Mouse (Mus musculus): ENCODE measurements around the gene Rnf121.
"Not testable (repeated sequence)": the region's sequence is repeated elsewhere in the genome, so short reads cannot be mapped to it uniquely, and the experiment has no call there.

Rnf121 gene

GRCm38 (mm10) chr7:102048524-102048923 lies 16.7 kb downstream of the Rnf121 start:
- not testable (repeated sequence) for H3K4me3 ChIP-seq (replicated peaks; ENCODE audit: low read length); H3K4me1 ChIP-seq (replicated peaks; ENCODE audit: low read depth, low read length); H3K9me3 ChIP-seq (ENCODE audit: low read length); H3K27me3 ChIP-seq (ENCODE audit: insufficient read depth, low read length)
- H3K36me3 ChIP-seq (ENCODE audit: insufficient read depth, low read length): peaks cover 31% of the 10 kb centered on the region
- TF ChIP-seq CTCF (conservative IDR thresholded peaks at IDR 0.05; ENCODE audit: low read length): peak; percentile 23; the same call in 1 of the 2 replicates

- no peaks in the 10 kb centered on the region for H3K4me1 ChIP-seq (replicated peaks; ENCODE audit: low read depth, low read length)
- no peaks in the 10 kb centered on the region for H3K9me3 ChIP-seq (ENCODE audit: low read length)
- TF ChIP-seq NANOG (IDR thresholded peaks at IDR 0.05; ENCODE audit: borderline replicate concordance, low read length) (no peak), POU5F1 (IDR thresholded peaks at IDR 0.05; ENCODE audit: borderline replicate concordance, low read length) (no peak), CTCF (conservative IDR thresholded peaks at IDR 0.05; ENCODE audit: low read length) (no peak)
- H3K4me3 ChIP-seq (replicated peaks; ENCODE audit: low read length): no peak overlapping the region
- peaks cover 64% of the 10 kb centered on the region for H3K36me3 ChIP-seq (ENCODE audit: insufficient read depth, low read length)
- H3K27me3 ChIP-seq (ENCODE audit: insufficient read depth, low read length): no peaks in the 10 kb centered on the region
Measured at GRCm38 (mm10) chr7:102042314-102042713, 23.0 kb downstream of the Rnf121 start.

DNA sequence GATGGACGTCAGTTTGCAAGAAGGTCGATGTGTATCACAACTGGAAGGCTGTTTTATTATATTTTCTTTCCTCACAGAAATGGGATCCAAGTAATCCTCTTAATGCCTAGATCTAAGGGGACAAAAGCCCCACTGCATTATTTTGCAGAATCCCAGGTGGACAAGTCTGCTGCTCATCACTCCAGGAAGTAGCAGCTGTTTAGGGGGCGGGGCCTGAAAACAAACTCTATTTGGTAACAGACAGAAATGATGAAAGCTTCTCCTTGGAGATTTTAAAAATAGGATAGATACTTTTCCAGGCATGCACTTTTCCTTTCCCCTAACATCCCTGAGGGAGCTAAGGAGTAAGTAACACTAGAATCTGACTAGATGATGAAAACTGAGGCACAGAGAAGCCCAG lies 28.0 kb downstream of the Rnf121 start:
- TF ChIP-seq POU5F1 (IDR thresholded peaks at IDR 0.05; ENCODE audit: borderline replicate concordance, low read length): no peak
- no peaks in the 10 kb centered on the region for H3K9me3 ChIP-seq (ENCODE audit: low read length)
- H3K27me3 ChIP-seq (ENCODE audit: insufficient read depth, low read length): no peaks in the 10 kb centered on the region
- H3K4me1 ChIP-seq (replicated peaks; ENCODE audit: low read depth, low read length): no peaks in the 10 kb centered on the region
- no peak overlapping the region for H3K4me3 ChIP-seq (replicated peaks; ENCODE audit: low read length)
- peaks cover 96% of the 10 kb centered on the region for H3K36me3 ChIP-seq (ENCODE audit: insufficient read depth, low read length)

DNA sequence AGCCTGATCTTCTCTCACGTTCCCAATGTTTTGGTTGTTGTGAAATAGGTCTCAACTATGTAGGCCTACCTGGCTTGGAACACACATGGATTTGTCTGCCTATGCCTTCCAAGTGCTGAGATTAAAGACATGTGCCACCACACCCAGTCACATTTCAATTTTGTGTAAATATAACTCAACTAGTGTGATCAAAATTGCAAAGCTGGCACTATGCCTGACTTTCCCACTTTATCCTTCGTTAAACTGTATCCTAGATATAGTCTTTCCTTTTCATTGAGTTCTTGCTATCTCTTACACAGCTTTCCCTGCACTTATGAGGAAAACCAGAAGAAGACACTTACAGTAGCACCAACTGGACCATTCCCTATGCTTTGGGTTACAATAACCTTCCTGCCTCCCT lies 29.7 kb downstream of the Rnf121 start:
- no peak overlapping the region for H3K4me3 ChIP-seq (replicated peaks; ENCODE audit: low read length)
- H3K4me1 ChIP-seq (replicated peaks; ENCODE audit: low read depth, low read length): no peaks in the 10 kb centered on the region
- peaks cover 99% of the 10 kb centered on the region for H3K36me3 ChIP-seq (ENCODE audit: insufficient read depth, low read length)
- no peaks in the 10 kb centered on the region for H3K27me3 ChIP-seq (ENCODE audit: insufficient read depth, low read length)
- TF ChIP-seq POU5F1 (IDR thresholded peaks at IDR 0.05; ENCODE audit: borderline replicate concordance, low read length): no peak
- TF ChIP-seq NANOG (IDR thresholded peaks at IDR 0.05; ENCODE audit: borderline replicate concordance, low read length): no peak
- no peak for TF ChIP-seq CTCF (conservative IDR thresholded peaks at IDR 0.05; ENCODE audit: low read length)
- H3K9me3 ChIP-seq (ENCODE audit: low read length): no peaks in the 10 kb centered on the region

DNA sequence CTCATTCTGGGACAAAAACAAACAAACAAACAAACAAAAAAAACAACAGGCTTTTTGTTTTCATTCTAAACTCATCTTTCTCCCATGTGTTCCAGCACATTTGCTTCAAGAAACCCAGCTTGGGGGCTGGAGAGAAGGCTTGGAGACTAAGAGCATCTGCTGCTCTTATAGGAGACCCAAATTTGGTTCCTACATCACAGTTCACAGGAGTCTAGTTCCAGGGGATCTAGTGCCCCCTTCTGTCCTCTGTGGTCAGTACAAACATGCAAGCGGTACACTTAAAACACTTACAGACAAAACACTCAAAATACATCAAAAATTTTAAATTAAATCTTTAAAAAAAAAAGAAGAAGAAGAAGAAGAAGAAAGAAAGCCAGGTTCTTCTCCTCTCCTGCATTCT lies 30.4 kb downstream of the Rnf121 start:
- no peak overlapping the region for H3K4me3 ChIP-seq (replicated peaks; ENCODE audit: low read length)
- no peaks in the 10 kb centered on the region for H3K27me3 ChIP-seq (ENCODE audit: insufficient read depth, low read length)
- H3K9me3 ChIP-seq (ENCODE audit: low read length): no peaks in the 10 kb centered on the region
- TF ChIP-seq POU5F1 (IDR thresholded peaks at IDR 0.05; ENCODE audit: borderline replicate concordance, low read length): no peak
- TF ChIP-seq CTCF (conservative IDR thresholded peaks at IDR 0.05; ENCODE audit: low read length): peak; percentile 29
- peaks cover 99% of the 10 kb centered on the region for H3K36me3 ChIP-seq (ENCODE audit: insufficient read depth, low read length)
- no peaks in the 10 kb centered on the region for H3K4me1 ChIP-seq (replicated peaks; ENCODE audit: low read depth, low read length)

GRCm38 (mm10) chr7:102025187-102026119 lies 39.8 kb downstream of the Rnf121 start:
- Histone ChIP-seq H3K4me1 (replicated peaks; ENCODE audit: low read depth, low read length) (peaks cover 46% of the 10 kb centered on the region), H3K4me3 (replicated peaks; ENCODE audit: low read length) (no peak overlapping the region)
- TF ChIP-seq NANOG (IDR thresholded peaks at IDR 0.05; ENCODE audit: borderline replicate concordance, low read length) (no peak), POU5F1 (IDR thresholded peaks at IDR 0.05; ENCODE audit: borderline replicate concordance, low read length) (no peak), CTCF (conservative IDR thresholded peaks at IDR 0.05; ENCODE audit: low read length) (no peak)

DNA sequence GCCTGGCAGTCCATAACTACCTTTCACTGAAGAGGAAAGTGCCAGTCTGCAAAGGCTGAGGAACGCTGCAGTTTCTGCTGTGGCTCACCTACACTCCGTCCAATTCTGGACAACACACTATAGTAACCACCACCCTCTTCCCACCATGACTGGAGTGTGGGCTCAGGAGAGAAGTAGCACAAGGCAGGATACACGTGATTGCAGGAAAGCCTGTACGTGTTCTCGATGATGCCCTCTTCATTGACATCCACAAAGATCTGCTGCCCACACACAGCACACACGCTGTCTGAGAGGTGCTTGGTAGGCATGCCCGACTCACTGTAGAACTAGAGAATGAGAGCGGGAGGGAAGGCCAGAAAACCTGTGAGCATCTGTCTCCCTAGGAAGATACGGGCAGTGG lies 41.4 kb downstream of the Rnf121 start:
- TF ChIP-seq CTCF (conservative IDR thresholded peaks at IDR 0.05; ENCODE audit: low read length): no peak
- H3K36me3 ChIP-seq (ENCODE audit: insufficient read depth, low read length): peaks cover 92% of the 10 kb centered on the region

More at GRCm38 (mm10) chr7:102025187-102026119, 39.8 kb downstream of the Rnf121 start:
- H3K9me3 ChIP-seq (ENCODE audit: low read length): no peaks in the 10 kb centered on the region
- peaks cover 88% of the 10 kb centered on the region for H3K36me3 ChIP-seq (ENCODE audit: insufficient read depth, low read length)
- H3K27me3 ChIP-seq (ENCODE audit: insufficient read depth, low read length): no peaks in the 10 kb centered on the region

DNA sequence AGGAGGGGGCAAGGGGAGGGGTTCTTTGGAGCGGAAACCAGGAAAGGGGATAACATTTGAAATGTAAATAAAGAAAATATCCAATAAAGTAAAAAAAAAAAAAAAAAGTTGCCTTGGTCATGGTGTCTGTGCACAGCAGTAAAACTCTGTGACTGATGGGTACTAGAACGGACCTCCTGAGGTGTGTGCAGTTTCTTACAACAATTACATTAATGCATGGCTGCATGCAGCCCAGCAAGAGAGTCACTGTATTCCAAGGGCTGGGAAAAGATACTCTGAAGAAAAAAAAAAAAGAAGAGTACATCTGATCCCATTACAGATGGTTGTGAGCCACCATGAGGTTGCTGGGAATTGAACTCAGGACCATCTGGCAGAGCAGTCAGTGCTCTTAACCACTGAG lies 44.3 kb downstream of the Rnf121 start:
- H3K27me3 ChIP-seq (ENCODE audit: insufficient read depth, low read length); H3K4me3 ChIP-seq (replicated peaks; ENCODE audit: low read length); H3K9me3 ChIP-seq (ENCODE audit: low read length): not testable (repeated sequence)
- H3K36me3 ChIP-seq (ENCODE audit: insufficient read depth, low read length): peaks cover 96% of the 10 kb centered on the region
- H3K4me1 ChIP-seq (replicated peaks; ENCODE audit: low read depth, low read length): peaks cover 49% of the 10 kb centered on the region

More for the DNA sequence above, 41.4 kb downstream of the Rnf121 start:
- Histone ChIP-seq H3K9me3 (ENCODE audit: low read length) (no peaks in the 10 kb centered on the region), H3K4me3 (replicated peaks; ENCODE audit: low read length) (no peak overlapping the region), H3K27me3 (ENCODE audit: insufficient read depth, low read length) (no peaks in the 10 kb centered on the region), H3K4me1 (replicated peaks; ENCODE audit: low read depth, low read length) (peaks cover 46% of the 10 kb centered on the region)

DNA sequence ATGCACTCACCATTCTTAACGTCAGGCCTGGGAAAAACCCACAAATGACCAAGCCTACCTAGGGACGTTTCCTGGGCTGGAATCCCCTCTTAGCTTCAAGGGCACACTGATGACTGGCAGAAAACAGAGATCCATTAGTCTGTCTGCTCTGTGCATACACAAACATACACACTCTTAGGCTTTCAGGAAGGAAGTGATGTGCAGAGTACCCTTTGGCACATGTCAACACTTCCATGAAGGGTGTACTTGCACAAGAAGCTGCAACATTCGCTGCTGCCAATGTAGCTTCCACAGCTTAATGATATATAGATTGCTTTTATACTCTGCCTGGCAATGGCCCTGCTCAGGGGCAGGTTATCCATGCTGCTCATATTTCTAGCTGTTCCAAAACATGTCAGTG lies 45.9 kb downstream of the Rnf121 start:
- TF ChIP-seq CTCF (conservative IDR thresholded peaks at IDR 0.05; ENCODE audit: low read length) (no peak), POU5F1 (IDR thresholded peaks at IDR 0.05; ENCODE audit: borderline replicate concordance, low read length) (no peak), NANOG (IDR thresholded peaks at IDR 0.05; ENCODE audit: borderline replicate concordance, low read length) (no peak)
- H3K36me3 ChIP-seq (ENCODE audit: insufficient read depth, low read length): peaks cover 96% of the 10 kb centered on the region
- H3K9me3 ChIP-seq (ENCODE audit: low read length): no peaks in the 10 kb centered on the region
- peaks cover 40% of the 10 kb centered on the region for H3K4me1 ChIP-seq (replicated peaks; ENCODE audit: low read depth, low read length)
- H3K27me3 ChIP-seq (ENCODE audit: insufficient read depth, low read length): no peaks in the 10 kb centered on the region
- H3K4me3 ChIP-seq (replicated peaks; ENCODE audit: low read length): no peak overlapping the region
